Mouse (Mus musculus) gastrocnemius, postnatal 10 days (tissue): Measurements from ENCODE around the gene Dnajb13. TPM values are rescaled to one million over a fixed set of nuclear protein-coding genes. Genes with fewer than 3 reads are reported as not detected.
"Not testable (repeated sequence)": the region's sequence is repeated elsewhere in the genome, so short reads cannot be mapped to it uniquely, and the experiment has no call there.

Source experiments
- DNase-seq: peaks from one replicate; pipeline ENCODE4 v3.0.0; 2021; ENCODE audit warnings: mixed read lengths
- total RNA-seq, 2 experiments: library from RNA; stranded (reverse); gene quantifications; 2 replicates each; pipeline ENCODE4 v1.2.3; 2021

The Dnajb13 gene
- total RNA-seq, 2 experiments from 2014 or later = not detected

- DNase-seq = peak; percentile 45
Observed at GRCm38 (mm10) chr7:100488474-100489048, 26.2 kb downstream of the Dnajb13 start.

- no peak for DNase-seq
Observed at GRCm38 (mm10) chr7:100487301-100487700, 27.5 kb downstream of the Dnajb13 start.

- no peak for DNase-seq
Observed at GRCm38 (mm10) chr7:100484493-100484892, 30.3 kb downstream of the Dnajb13 start.

- DNase-seq = not testable (repeated sequence)
Observed at GRCm38 (mm10) chr7:100482046-100482445, 32.7 kb downstream of the Dnajb13 start.

- no peak for DNase-seq
Observed at GRCm38 (mm10) chr7:100480175-100480574, 34.6 kb downstream of the Dnajb13 start.

GRCm38 (mm10) chr7:100479823-100480164 lies 35.0 kb downstream of the Dnajb13 start:
- DNase-seq = no peak

- no peak for DNase-seq
Observed at GRCm38 (mm10) chr7:100479100-100479822, 35.5 kb downstream of the Dnajb13 start.

- DNase-seq = peak; percentile 73
Observed at GRCm38 (mm10) chr7:100474680-100475079, 40.1 kb downstream of the Dnajb13 start.

- DNase-seq = no peak
Observed at GRCm38 (mm10) chr7:100473846-100474454, 40.8 kb downstream of the Dnajb13 start.

- peak; percentile 52 for DNase-seq
Observed at GRCm38 (mm10) chr7:100472777-100473176, 42.0 kb downstream of the Dnajb13 start, which contains the start of gene Ucp3. Ucp3 (plus strand) TSS chr7:100472990.

GRCm38 (mm10) chr7:100471407-100471797 lies 43.4 kb downstream of the Dnajb13 start:
- DNase-seq = no peak

GRCm38 (mm10) chr7:100470796-100471406 lies 43.9 kb downstream of the Dnajb13 start:
- DNase-seq = no peak

GRCm38 (mm10) chr7:100469502-100469901 lies 45.3 kb downstream of the Dnajb13 start:
- no peak for DNase-seq

- DNase-seq = no peak
Observed at GRCm38 (mm10) chr7:100468761-100469160, 46.0 kb downstream of the Dnajb13 start.

- DNase-seq = no peak
Observed at GRCm38 (mm10) chr7:100466781-100467510, 47.8 kb downstream of the Dnajb13 start.

- peak; percentile 91 for DNase-seq
Observed at GRCm38 (mm10) chr7:100465656-100466309, 49.0 kb downstream of the Dnajb13 start.

- DNase-seq = peak; percentile 32
Observed at GRCm38 (mm10) chr7:100465248-100465647, 49.5 kb downstream of the Dnajb13 start.

GRCm38 (mm10) chr7:100464248-100464647 lies 50.5 kb downstream of the Dnajb13 start:
- DNase-seq = no peak

- DNase-seq = no peak
Observed at GRCm38 (mm10) chr7:100463757-100464156, 51.0 kb downstream of the Dnajb13 start.

- no peak for DNase-seq
Observed at GRCm38 (mm10) chr7:100463194-100463593, 51.6 kb downstream of the Dnajb13 start.

GRCm38 (mm10) chr7:100461621-100462151 lies 53.1 kb downstream of the Dnajb13 start:
- DNase-seq = peak; percentile 38

GRCm38 (mm10) chr7:100459862-100460261 lies 54.9 kb downstream of the Dnajb13 start:
- no peak for DNase-seq
